Mouse (Mus musculus) heart, postnatal 10 days (tissue): Measurements from ENCODE around the gene Lmna. TPM values are rescaled to one million over a fixed set of nuclear protein-coding genes. Genes with fewer than 3 reads are reported as not detected.
A peak's percentile ranks its signal among the peaks of the same experiment; 100 is the strongest.

Source experiments
- DNase-seq, 2 experiments: peaks; one replicate each; pipeline ENCODE4 v3.0.0; 2021
- intact Hi-C: fragments of 180-260 bp; cut with DNase I; formaldehyde crosslinking; loops from one replicate; pipeline ENCODE4 v1.15.1; 2025
- total RNA-seq, 2 experiments: library from RNA; stranded (reverse); gene quantifications; 2 replicates each; pipeline ENCODE4 v1.2.3; 2021

The Lmna gene
- total RNA-seq, 2 experiments from 2014 or later: 164 to 173 TPM

DNA sequence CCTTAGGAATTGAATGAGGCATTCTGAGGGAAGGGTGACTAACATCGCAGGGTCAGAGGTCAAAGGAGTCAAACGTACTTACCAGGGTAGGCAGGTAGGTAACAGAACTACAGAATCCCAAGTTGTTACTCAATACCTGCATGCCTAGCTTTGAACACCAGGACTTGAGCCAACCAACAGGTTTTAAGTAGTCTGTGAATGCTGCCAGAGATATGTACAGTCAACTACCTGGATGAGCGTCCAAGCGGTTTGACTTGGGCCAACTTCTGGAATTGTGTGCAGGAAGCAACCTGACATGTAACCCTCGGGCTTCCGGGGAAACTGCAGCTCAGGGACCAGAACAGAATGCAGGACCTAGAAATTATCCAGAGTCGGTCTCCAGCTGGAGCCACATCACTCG is 13.3 kb upstream of the Lmna start:
- intact Hi-C loops: no loop called here
- DNase-seq: no peak

DNA sequence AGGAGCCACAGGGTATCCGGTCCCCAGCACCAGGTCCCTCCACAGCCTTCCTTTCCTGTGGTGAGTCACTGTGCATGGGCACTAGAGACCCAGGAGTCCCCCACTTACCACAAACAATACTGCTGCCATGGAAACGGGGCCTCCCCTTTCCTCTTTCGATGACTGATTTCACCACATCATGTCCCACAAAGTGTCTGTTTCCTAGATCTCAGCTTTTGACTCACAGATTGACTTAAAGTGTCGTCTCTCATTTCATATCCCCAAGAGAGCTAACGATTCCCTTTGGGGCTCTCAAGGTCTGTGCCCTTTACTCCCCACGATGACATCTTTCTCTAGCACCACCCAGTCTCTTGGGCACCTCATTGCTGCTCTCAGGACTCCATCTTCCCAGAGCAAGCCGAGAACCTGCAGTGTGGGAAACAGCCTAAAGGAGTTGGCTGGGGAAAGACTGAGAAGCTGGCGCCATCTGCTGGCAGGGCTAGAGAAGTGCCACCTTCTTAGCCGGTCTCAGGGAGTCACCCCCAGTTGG is 12.1 kb upstream of the Lmna start:
- peak; percentile 77 to 86 for DNase-seq
- intact Hi-C loops: loop anchor here (1.0 kb wide), 2 partner anchors 34 to 39 kb away; no protein-coding TSS in a partner anchor

DNA sequence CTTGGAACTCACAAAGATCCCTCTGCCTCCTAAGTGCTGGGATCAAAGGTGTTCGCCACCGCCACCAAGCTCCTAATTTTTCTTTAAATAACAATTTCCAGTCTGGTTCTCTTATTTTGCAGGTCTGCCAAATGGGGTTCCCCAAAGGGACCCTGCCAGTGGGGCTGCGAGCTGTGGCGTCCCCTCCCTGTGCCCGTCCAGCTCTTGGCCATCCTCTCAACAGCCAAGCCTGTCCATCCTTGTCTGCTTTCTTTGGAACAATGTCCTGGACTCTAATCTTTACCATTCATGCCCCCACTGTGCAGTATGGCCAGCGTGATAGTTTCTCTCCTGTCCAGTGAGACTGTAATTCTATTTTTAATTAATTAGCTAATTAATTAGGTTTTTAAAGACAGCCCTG is 11.4 kb upstream of the Lmna start:
- no peak for DNase-seq
- intact Hi-C loops: no loop called here

- DNase-seq: no peak
- intact Hi-C loops: no loop called here
Measured at GRCm38 (mm10) chr3:88520078-88520477, 10.3 kb upstream of the Lmna start.

DNA sequence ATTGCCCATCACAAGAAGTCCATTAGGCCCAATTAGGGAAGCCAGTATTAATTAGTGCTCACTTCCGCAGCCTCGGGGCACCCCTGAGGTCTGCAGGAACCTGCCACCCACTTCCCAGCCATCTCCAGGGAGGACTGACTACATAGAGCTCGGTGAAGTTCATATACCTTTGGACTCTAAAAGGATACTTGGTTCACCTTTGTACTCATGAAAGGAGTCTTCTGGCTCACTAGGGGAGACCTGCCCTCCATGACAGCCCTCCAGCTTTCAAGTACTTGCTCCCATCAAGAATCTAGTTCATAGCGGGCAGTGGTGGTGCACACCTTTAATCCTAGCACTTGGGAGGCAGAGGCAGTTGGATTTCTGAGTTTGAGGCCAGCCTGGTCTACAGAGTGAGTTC is 8.7 kb upstream of the Lmna start:
- no peak for DNase-seq
- intact Hi-C loops: no loop called here

DNA sequence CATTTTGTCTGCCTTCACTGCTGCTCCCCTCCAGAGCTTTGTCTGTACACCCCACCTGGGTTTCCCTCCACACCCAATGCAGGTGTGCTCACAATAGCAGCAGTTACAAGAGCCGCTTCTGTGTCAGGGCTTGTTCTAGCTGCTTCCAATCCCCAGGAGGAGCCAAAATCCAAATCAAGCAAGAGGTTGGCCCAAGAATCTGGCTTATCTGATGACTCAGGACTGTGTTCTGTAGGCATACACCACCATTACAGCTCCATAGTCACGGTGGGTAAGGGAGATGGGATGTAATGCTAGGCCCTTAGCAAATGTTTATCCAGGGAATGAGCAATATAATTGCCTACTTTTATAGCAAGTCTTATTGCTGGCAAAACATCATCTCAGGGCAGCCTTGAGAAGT is 6.7 kb upstream of the Lmna start:
- intact Hi-C loops: no loop called here
- DNase-seq: no peak

DNA sequence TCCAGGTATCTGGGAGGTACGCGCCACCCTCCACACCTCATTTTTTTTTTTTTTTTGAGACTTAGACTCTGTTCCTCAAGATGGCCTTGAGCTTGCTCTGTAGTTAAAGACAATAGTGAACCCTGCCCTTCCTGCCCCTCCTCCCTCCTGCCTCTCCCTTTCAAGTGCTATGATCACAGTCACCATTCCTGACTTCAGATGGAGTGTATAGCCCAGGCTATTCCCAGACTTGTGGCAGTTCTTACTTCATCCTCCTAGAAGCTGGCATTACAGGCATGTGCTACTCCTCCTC is 5.3 kb upstream of the Lmna start:
- no peak for DNase-seq
- intact Hi-C loops: no loop called here

- peak in 1 of 2 experiments; percentile 17 for DNase-seq
- intact Hi-C loops: no loop called here
Measured at GRCm38 (mm10) chr3:88514231-88515094, 4.7 kb upstream of the Lmna start.

- DNase-seq: peak in 1 of 2 experiments; percentile 9
- intact Hi-C loops: no loop called here
Measured at GRCm38 (mm10) chr3:88513546-88514115, 3.9 kb upstream of the Lmna start.

DNA sequence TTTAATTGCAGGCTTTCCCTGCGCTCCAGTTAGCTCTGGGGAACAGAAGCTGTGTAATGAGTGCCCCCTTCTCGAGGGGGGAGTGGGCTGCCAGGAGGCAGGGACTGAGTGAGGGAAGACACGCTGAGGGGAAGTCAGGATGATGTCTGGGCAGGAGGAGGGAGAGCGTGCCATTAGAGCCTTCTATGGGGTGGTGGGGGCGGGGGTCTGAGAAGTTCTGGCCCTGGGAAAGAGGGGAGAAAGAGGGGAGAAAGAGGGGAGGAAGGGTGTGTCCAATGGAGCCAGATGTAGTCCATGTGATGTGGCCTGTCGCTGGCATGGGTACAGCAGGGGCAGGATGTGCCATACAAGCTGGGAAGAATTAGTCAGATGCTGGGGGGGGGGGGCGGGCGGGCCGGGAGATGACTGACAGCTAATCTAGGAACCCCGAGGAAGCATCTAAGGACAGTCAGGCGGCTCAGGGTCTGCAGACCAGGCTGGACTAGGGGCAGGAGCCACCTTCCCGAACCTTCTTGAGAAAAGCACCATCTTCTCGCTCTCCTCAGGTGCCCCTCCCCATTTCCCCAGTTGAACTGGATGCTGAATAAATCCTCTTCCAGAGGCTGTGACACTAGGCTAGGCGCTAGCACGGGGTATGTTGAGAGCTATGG is 3.3 kb upstream of the Lmna start:
- peak; percentile 24 to 35 for DNase-seq
- intact Hi-C loops: no loop called here

- peak in 1 of 2 experiments; percentile 11 for DNase-seq
- intact Hi-C loops: no loop called here
Measured at GRCm38 (mm10) chr3:88512141-88512895, 2.6 kb upstream of the Lmna start.

- DNase-seq: no peak
- intact Hi-C loops: no loop called here
Measured at GRCm38 (mm10) chr3:88511559-88511958, 1.8 kb upstream of the Lmna start.

- intact Hi-C loops: no loop called here
- DNase-seq: peak in 1 of 2 experiments; percentile 10
Measured at GRCm38 (mm10) chr3:88510421-88511289, 899 bp upstream of the Lmna start.

- intact Hi-C loops: no loop called here
- DNase-seq: no peak
Measured at GRCm38 (mm10) chr3:88509250-88509649, 506 bp downstream of the Lmna start.

- no peak for DNase-seq
- intact Hi-C loops: no loop called here
Measured at GRCm38 (mm10) chr3:88505765-88506164, 4.0 kb downstream of the Lmna start.

GRCm38 (mm10) chr3:88505081-88505480 is 4.7 kb downstream of the Lmna start:
- intact Hi-C loops: no loop called here

DNA sequence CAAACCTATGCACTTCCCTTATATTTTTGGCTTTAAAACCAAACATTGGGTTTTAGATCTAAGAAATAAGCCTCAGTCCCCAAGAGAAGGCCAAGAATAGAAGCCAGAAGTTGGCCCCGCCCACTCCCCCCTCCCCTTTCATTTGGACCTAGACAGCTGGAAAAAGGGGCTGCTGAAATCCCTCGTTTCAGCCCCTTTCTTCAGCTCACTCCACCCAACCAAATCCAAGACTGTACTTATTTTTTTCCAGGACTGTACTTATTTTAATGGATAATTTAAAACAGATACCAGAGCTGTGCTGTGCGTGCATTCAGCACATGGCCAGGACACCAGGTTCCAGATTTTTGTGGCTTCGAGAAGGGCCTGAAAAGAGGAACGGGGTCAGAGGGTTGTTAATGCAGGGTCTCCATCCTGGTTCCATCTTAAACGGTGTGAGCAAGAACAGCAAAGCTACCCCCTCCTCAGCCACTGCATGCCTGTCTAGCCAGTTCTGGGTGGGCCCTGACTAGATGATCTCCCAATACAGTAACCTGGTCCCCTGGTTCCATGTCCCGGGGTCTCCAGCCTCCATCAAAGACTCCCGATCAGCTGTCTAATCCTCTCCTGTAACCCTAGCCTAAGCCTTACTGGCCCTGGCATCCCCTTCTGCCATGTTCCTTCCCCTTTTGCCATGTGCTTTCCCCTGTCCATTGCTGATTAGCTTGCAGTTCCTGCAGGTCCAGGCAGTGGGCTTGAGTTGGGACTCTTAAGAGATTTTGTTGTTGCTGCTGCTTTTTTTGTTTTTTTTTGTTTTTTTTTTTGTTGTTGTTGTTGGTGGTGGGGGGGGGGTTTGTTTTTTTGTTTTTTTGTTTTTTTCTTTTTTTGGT is 5.6 kb downstream of the Lmna start:
- peak in 1 of 2 experiments; percentile 19 for DNase-seq
- intact Hi-C loops: no loop called here

More at GRCm38 (mm10) chr3:88505081-88505480, 4.7 kb downstream of the Lmna start:
- no peak for DNase-seq

DNA sequence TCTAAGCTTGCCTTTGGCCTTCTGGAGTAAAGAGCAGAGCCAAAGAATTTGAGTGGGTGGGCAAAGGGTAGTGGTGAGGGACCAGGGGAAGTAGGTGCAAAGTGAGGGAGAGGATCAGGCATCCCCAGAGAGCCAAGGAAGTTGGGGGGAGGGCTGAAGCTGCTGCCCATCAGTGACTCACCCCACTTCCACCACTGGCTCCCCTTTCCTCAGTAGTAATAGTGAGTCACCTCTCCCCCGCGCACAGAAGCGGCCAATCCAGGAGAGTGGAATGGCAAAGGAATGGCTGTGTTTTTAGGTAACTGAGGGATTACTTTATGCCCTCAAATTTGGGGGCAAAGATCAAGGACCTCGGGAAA is 6.3 kb downstream of the Lmna start:
- intact Hi-C loops: no loop called here
- DNase-seq: no peak
